Mouse (Mus musculus): Measurements from ENCODE around the gene Gm1604a.
"Not testable (repeated sequence)": the region's sequence is repeated elsewhere in the genome, so short reads cannot be mapped to it uniquely, and the experiment has no call there.

GRCm38 (mm10) chr17:7122554-7122953 lies 97.2 kb downstream of the Gm1604a start:
- TF ChIP-seq CTCF (IDR thresholded peaks at IDR 0.05; ENCODE audit: borderline replicate concordance, insufficient read depth, low read depth, low read length); POLR2A (IDR thresholded peaks at IDR 0.05; ENCODE audit: borderline replicate concordance, insufficient read depth, low read length): not testable (repeated sequence)
